Mouse (Mus musculus) hindbrain, embryonic 12.5 days (tissue): ENCODE measurements around the gene Cadps. TPM values are rescaled to one million over a fixed set of nuclear protein-coding genes. Genes with fewer than 3 reads are reported as not detected.

Source experiments
- ATAC-seq: fragments of 200-750 bp; cut with Nextera tagmentation; 2 replicates; pipeline ENCODE4 v1.8.0; 2017; ENCODE audit warnings: moderate TSS enrichment; ENCODE audit not compliant: low FRiP score
- H3K27ac ChIP-seq: fragments of 300-500 bp; sonication (generic); 2 replicates; pipeline ENCODE4 v1.5.1; 2016; ENCODE audit warnings: mild to moderate bottlenecking
- H3K27me3 ChIP-seq: fragments of 300-500 bp; sonication (generic); 2 replicates; pipeline ENCODE4 v1.6.1; 2016; ENCODE audit warnings: mild to moderate bottlenecking
- H3K36me3 ChIP-seq: fragments of 300-500 bp; sonication (generic); 2 replicates; pipeline ENCODE4 v1.6.1; 2016; ENCODE audit warnings: mild to moderate bottlenecking
- H3K4me1 ChIP-seq: fragments of 300-500 bp; sonication (generic); 2 replicates; pipeline ENCODE4 v1.6.1; 2016
- H3K4me2 ChIP-seq: fragments of 300-500 bp; sonication (generic); replicated peaks from 2 replicates; pipeline ENCODE4 v1.6.1; 2016; ENCODE audit warnings: mild to moderate bottlenecking
- H3K4me3 ChIP-seq: fragments of 300-500 bp; sonication (generic); 2 replicates; pipeline ENCODE4 v1.5.1; 2016; ENCODE audit warnings: mild to moderate bottlenecking
- H3K9ac ChIP-seq: fragments of 300-500 bp; sonication (generic); 2 replicates; pipeline ENCODE4 v1.6.1; 2016; ENCODE audit warnings: mild to moderate bottlenecking, moderate library complexity
- H3K9me3 ChIP-seq: fragments of 300-500 bp; sonication (generic); replicated peaks from 2 replicates; pipeline ENCODE4 v1.6.1; 2016; ENCODE audit warnings: mild to moderate bottlenecking
- WGBS: fragments of 180-500 bp; shearing (Covaris S2); methylation state at CpG from one replicate; pipeline ENCODE4 v1.1.7; 2016; 5-methylcytosine and 5-hydroxymethylcytosine counted together
- polyA plus RNA-seq: library from polyadenylated mRNA; unstranded; fragments of >200 nt; fragmentation: Nextera tagmentation; extraction: Ambion mirVana; gene quantifications from 2 replicates; pipeline ENCODE4 v1.2.1, GENCODE M21; 2016

Gene Cadps
- polyA plus RNA-seq, 1 experiment from 2014 or later, result 21.8 TPM

GRCm38 (mm10) chr14:12340238-12341074 lies 482.4 kb downstream of the Cadps start:
- H3K9ac ChIP-seq, result no peak overlapping the region
- no peak overlapping the region for H3K4me2 ChIP-seq

GRCm38 (mm10) chr14:12338811-12339565 lies 483.9 kb downstream of the Cadps start:
- no peak overlapping the region for H3K27ac ChIP-seq
- WGBS, result 1% methylated on average over 10 of the region's 10 CpGs

More at GRCm38 (mm10) chr14:12340238-12341074, 482.4 kb downstream of the Cadps start:
- H3K27ac ChIP-seq, result no peak overlapping the region
- peaks cover 96% of the 10 kb centered on the region for H3K27me3 ChIP-seq
- H3K4me3 ChIP-seq, result no peak overlapping the region
- ATAC-seq, result no peak
- no peaks in the 10 kb centered on the region for H3K9me3 ChIP-seq
- peaks cover 21% of the 10 kb centered on the region for H3K4me1 ChIP-seq
- no peaks in the 10 kb centered on the region for H3K36me3 ChIP-seq
- WGBS, result under 1% methylated on average over 19 of the region's 19 CpGs

DNA sequence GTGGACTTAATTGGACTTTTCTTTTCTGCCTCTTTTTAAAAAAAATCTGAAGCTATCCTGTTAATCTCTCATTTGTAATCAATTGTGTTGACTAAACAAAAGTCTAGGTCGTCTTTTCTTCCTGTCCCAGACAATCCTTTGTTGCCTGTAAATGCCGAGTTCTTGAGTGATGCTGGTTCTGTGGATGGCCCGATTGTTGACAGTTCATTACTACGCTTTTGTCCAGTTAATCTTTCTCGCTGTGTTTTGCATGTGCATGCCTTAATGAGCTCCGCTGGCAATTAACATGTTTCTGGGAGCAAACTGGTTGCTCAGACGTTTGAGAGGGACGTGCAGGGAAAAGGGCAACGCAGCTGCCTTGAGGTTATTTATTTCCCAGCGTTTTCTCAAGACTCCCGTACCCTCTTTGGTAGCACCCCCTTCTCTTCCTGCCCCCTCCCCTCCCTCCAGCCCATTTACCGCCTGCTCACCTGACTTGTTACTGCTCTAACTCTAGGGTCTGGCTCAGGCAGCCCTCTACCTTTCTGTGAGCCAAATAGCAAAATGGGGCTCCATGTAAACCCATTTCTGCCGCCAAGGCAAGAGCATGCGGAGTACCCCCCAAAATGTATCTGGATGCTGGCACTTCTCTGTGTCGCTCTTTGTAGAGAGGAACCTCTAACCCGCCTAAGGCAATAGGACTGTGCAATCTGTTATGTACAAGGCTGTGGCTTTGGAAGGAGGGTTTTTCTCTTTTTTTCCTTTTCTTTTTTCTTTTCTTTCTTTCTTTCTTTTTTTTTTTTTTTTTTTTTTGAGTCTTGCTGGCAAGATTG lies 484.7 kb downstream of the Cadps start:
- Histone ChIP-seq H3K4me2 (no peak overlapping the region), H3K9me3 (no peaks in the 10 kb centered on the region), H3K27ac (no peak overlapping the region), H3K36me3 (no peaks in the 10 kb centered on the region), H3K27me3 (peaks cover 96% of the 10 kb centered on the region), H3K4me3 (no peak overlapping the region), H3K9ac (no peak overlapping the region), H3K4me1 (peaks cover 9% of the 10 kb centered on the region; the same call in 1 of the 2 replicates)
- ATAC-seq, result peak; percentile 74
- WGBS, result 1% methylated on average over 16 of the region's 16 CpGs

More at GRCm38 (mm10) chr14:12338811-12339565, 483.9 kb downstream of the Cadps start:
- H3K9me3 ChIP-seq, result no peaks in the 10 kb centered on the region
- H3K36me3 ChIP-seq, result no peaks in the 10 kb centered on the region
- H3K9ac ChIP-seq, result no peak overlapping the region
- H3K27me3 ChIP-seq, result peaks cover 96% of the 10 kb centered on the region
- H3K4me2 ChIP-seq, result no peak overlapping the region
- no peak for ATAC-seq
- peaks cover 9% of the 10 kb centered on the region; the same call in 1 of the 2 replicates for H3K4me1 ChIP-seq
- H3K4me3 ChIP-seq, result no peak overlapping the region

- WGBS, result 2% methylated on average over 8 of the region's 8 CpGs
- H3K36me3 ChIP-seq, result no peaks in the 10 kb centered on the region
- H3K27me3 ChIP-seq, result peaks cover 96% of the 10 kb centered on the region
- peak; percentile 5; the same call in 1 of the 2 replicates for ATAC-seq
- H3K9me3 ChIP-seq, result no peaks in the 10 kb centered on the region
- H3K4me3 ChIP-seq, result no peak overlapping the region
- no peak overlapping the region for H3K9ac ChIP-seq
- no peak overlapping the region for H3K27ac ChIP-seq
- no peak overlapping the region for H3K4me2 ChIP-seq
- peaks cover 9% of the 10 kb centered on the region; the same call in 1 of the 2 replicates for H3K4me1 ChIP-seq
Measured at GRCm38 (mm10) chr14:12337421-12337997, 485.4 kb downstream of the Cadps start.

DNA sequence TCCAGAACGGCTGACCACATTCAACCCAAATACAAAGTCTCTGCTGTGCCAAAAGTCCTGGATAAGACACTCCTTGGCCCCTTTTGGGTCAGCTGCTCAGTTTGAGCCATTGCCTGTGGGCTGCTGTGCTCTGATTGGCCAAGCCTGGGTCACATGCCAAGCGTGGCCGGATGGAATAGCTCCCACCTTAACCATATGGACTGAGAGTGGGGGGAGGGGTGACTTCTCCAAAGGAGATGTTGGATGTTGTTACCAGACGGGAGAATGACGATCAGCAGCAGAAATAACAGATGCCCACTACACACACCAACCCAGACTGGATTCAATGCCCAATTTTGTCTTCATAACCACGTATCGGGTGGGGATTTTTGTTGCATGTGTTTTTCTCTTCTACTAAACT lies 488.0 kb downstream of the Cadps start:
- 46% methylated on average over 7 of the region's 7 CpGs for WGBS

GRCm38 (mm10) chr14:12333622-12334021 lies 489.3 kb downstream of the Cadps start:
- H3K9me3 ChIP-seq, result no peaks in the 10 kb centered on the region
- ATAC-seq, result no peak
- WGBS, result 81% methylated on average over 7 of the region's 7 CpGs
- H3K27ac ChIP-seq, result no peak overlapping the region
- peaks cover 76% of the 10 kb centered on the region for H3K27me3 ChIP-seq
- no peak overlapping the region for H3K9ac ChIP-seq
- H3K36me3 ChIP-seq, result no peaks in the 10 kb centered on the region
- peaks cover 4% of the 10 kb centered on the region; the same call in 1 of the 2 replicates for H3K4me1 ChIP-seq
- H3K4me2 ChIP-seq, result no peak overlapping the region
- no peak overlapping the region for H3K4me3 ChIP-seq

More for the DNA sequence above, 488.0 kb downstream of the Cadps start:
- no peak for ATAC-seq
- Histone ChIP-seq H3K4me1 (peaks cover 4% of the 10 kb centered on the region; the same call in 1 of the 2 replicates), H3K27me3 (peaks cover 86% of the 10 kb centered on the region), H3K9me3 (no peaks in the 10 kb centered on the region), H3K27ac (no peak overlapping the region), H3K4me3 (no peak overlapping the region), H3K36me3 (no peaks in the 10 kb centered on the region), H3K9ac (no peak overlapping the region), H3K4me2 (no peak overlapping the region)
